Mouse (Mus musculus) retina, adult 2 months (tissue): ENCODE measurements around the gene Lemd1.

Experiments
- DNase-seq: peaks from one replicate; pipeline ENCODE4 v3.0.0-alpha.2; 2012; ENCODE audit warnings: low read depth, low spot score

The Lemd1 gene

DNA sequence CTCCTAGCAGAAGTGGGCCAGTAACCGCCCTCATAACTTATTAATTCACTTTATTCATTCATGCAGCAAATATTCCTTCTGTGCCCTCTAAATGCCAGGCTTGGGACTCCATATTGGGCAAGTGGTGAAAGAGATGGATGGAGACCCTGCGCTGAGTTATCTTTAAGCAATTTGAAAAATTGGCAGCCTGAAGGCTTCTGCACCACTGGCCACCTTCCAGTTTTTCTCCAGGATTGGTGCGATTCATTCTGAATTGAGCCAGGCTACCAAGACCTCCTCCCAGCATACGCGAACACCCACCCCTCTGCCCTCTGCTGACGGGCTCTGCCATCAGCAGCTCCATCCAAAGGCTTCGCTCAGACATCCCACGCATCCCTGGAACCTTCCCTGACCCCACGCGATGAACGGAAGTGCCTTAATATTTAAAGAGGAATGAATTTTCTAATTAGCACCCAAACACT is 96.8 kb downstream of the Lemd1 start:
- no peak for DNase-seq

GRCm38 (mm10) chr1:132289965-132290364 is 98.7 kb downstream of the Lemd1 start:
- DNase-seq, result no peak

DNA sequence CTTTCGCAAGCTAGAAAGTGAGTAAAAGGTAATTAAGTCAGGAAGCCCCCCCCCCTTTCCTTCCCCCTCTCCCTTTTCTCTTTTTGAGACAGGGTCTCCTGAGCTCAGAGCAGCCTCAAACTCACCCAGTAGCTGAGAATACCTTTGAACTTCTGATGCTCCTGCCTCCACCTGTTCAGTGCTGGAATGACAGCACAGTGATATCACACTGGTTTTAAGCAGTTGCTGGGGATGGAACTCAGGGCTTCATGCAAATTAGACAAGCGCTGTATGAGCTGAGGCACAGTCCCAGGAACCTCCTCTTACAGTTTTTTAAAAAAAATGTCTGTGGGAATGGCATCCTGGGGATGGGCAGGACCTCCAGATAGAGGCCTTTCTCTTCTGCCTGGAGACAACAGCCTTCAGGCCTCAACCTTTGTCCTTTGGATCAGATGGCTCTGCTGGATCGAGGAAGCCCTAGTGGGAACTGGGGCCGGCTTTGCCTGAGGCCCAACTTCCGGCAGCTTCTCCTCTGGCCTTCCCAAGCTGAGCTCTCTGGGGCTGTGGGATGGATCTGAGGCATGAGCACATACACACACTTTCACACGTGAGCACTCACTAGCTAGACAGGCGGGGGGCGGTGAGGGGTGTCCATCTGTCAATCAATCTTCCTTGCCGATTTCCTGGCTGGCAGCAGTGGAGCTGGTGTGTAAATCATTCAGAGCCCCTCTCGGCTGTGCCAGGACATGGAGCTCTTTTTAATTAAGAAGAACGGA is 99.9 kb downstream of the Lemd1 start:
- no peak for DNase-seq

DNA sequence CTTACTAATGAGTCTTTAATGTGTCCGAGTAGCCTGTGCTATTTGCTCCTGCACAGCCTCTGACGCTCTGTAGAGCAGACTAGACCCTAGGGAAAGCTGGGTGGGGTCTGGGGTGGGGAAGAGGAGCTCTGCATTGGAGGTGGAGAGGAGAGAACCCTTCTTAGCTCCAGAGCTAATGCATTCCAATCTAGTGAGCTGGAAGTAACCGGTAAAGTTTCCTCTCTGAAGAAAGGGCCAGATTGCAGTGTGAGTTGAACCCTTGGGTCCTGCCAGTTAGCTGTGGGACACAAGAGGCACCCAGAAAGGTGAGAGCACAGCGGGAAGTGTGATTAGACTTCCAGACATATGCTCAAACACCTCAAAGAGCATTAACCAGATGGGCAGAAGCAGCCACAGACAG is 100.5 kb downstream of the Lemd1 start:
- DNase-seq, result no peak

- DNase-seq, result peak; percentile 49
These were observed 101.3 kb downstream of the Lemd1 start for GRCm38 (mm10) chr1:132292318-132293129.

DNA sequence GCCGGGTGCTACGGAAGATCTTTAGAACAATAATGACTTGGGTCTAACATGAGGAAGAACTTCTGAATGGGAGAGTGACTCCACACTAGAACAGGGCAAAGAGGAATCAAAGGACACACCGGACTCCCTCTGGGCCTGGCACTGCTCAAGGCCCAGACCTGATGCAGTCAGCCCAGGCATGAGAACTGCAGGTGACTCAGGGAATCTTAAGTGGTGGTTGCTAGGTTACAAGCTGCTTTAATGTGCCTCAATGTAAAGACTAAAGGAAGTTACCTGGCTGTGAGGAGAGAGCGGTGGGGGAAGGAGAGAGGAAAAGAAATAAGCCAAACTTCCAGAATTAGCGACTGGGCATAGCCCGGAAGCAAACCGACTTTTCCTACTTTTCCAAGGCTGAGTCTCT is 104.3 kb downstream of the Lemd1 start:
- DNase-seq, result no peak

- DNase-seq, result no peak
These were observed 104.8 kb downstream of the Lemd1 start for GRCm38 (mm10) chr1:132296051-132296450.

DNA sequence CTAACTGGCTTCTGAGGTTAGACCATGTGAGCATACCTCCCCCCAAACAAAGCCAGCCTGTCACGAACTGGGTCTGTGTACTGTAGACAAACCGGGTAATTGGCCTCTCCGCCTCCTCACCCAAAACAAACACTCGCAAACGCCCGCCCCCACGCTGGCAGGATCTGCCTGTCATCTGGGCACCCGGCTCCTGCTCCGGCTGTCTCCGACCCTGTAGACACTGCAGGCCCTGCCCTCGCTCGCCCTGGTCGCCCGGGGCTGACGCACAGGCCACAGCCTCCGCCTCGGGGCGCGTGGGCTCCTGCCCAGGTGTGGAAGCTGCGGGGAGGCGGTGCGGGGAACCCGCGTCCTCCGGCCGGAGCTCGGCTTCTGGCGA is 107.2 kb downstream of the Lemd1 start, which contains the start of gene Klhdc8a:
Gene Klhdc8a, plus strand, starts transcription at position 202 of the 376 bp plus-strand sequence.
- DNase-seq, result no peak

GRCm38 (mm10) chr1:132298801-132299464 is 107.7 kb downstream of the Lemd1 start:
- DNase-seq, result no peak

- no peak for DNase-seq
These were observed 108.5 kb downstream of the Lemd1 start for GRCm38 (mm10) chr1:132299744-132300143.

GRCm38 (mm10) chr1:132301242-132301641 is 110.0 kb downstream of the Lemd1 start:
- no peak for DNase-seq

DNA sequence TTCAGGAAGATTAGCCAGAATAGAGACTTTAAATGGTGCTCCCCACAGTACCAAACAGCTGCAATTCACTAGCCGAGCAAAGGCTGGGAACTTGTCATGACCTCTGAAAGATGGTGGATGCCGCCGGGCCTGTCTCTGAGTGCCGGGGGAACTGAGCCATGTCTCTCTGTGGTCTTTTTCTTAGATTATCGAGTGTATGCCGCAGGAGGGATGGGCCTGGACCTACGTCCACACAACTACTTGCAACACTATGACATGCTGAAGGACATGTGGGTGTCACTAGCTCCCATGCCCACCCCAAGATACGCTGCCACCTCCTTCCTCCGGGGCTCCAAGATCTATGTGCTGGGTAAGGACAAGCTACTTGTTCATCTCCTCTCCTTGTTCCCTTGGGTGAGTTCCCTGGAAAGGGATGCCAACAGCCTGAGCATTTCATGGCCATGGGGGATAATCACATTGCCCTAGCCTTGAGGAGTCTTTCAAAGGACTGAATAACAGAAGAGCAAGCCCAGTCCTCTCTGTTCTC is 111.2 kb downstream of the Lemd1 start:
- DNase-seq, result no peak

DNA sequence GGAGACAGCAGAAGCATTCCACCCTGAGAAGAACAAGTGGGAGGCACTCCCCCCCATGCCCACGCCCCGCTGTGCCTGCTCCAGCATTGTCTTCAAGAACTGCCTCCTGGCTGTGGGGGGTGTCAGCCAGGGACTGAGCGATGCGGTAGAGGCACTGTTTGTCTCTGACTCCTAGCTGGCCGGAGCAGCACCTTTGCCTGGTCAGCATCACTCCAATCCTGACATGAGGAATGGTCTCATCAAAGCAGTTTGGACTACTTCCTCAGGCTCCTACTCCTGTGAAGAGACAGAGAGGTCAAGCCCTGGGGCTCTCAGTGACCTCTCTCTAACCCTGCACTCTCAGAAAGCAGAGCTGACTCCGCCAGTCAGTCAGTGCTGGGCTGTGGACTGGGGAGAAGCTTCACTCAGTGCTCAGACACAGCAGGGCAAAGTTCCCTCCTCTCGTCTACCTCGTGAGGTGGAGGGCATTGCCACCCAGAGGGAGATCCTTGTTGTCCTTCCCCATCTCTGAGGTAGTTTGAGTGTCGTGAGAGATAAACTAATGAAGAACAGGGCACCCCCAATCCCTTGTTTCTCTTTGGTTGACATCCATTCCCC is 113.5 kb downstream of the Lemd1 start:
- no peak for DNase-seq

- no peak for DNase-seq
These were observed 114.9 kb downstream of the Lemd1 start for GRCm38 (mm10) chr1:132306160-132306559.

- DNase-seq, result no peak
These were observed 115.6 kb downstream of the Lemd1 start for GRCm38 (mm10) chr1:132306808-132307207.

DNA sequence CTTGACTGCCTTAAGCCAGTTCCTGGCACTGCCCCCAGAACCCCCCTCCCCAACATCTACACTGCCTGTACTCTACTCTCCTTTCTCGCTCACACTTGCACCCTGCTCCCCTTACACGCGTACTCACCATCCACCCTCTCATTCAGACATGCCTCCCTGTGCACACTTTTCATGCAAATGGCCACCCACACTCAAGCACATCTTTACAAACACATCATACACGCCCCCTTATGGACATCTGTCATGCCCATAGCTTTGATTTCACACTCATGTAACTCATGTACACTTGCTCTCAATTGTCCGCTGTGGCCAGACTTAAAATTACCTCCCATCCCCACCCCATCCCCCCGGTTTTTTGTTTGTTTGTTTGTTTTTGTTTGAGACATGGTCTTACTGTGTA is 116.7 kb downstream of the Lemd1 start:
- no peak for DNase-seq

DNA sequence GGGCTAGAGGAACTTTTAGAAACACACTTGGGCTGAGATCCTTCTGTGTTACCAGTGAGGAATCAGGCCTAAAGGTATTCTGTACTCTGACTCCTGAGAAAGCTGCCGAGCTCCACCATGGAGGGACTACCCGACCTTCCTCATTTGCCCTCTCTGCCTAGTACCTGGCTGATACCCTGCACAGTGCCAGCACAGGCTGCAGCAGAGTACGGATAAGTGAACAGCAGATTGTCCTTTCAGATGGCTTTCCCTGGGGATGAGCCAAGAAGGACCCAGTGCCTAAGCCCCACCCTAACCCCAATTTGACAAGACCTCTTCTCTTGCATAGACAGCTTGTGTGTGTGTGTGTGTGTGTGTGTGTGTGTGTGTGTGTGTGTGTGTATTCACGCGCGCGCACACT is 117.4 kb downstream of the Lemd1 start:
- DNase-seq, result no peak
